Mouse (Mus musculus): ENCODE measurements at regions not wholly inside any gene's neighbourhood (a gene's known extent, or its start where the extent isn't known, plus 50 kb on each side); places are given as distances from the start of the nearest gene placed in this dataset.

- DNase-seq (ENCODE audit: low spot score in 2 of 2), result peak; percentile 13 to 18
Observed at GRCm38 (mm10) chr4:48871105-48871504, 188.0 kb upstream of the Plppr1 start.

DNA sequence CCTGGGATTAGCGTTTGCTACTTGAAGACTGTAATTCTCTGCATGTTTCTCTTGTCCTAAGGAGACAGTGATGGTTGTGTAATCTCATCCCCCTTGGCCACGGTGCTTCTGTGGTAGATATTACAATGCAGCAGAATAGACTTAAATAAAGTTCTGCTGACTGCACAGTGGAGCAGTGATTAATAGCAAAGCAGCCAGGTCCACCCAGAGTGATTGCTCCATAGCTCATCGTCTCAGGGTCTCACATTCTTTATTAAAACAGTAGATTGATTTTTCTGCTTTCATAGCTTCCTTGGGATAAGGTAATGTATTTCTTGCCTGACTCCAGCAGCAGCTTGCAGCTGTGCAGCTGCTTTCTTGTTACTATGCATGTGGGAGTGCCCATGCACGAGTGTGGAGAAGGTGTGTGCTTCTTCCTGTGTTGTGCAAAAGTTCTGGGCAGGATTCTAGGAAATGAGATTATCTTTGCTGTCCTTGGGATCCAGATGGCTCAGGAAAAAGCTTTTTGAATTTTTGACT is 169.9 kb upstream of the Plppr1 start:
- no peak for DNase-seq (ENCODE audit: low spot score in 2 of 2)

DNA sequence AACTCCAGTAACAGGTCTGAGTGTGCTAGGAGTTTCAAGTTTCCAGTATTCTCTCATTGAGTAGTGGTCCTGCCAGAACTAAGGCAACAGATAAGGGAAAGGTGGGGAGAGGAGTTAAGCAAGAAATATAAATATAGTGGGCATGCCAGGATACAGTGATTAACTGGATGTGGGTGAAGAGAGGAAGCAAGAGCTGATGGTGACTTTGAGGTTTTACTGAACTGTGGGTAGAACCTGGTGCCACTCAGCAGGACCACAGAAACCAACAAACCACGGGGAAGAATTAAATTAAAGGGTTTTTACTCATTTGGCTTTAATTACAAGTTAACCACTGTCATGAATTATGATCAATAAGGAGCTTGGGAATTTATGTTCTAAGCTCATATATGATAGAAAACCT is 154.5 kb upstream of the Plppr1 start:
- DNase-seq (ENCODE audit: low spot score in 2 of 2), result no peak

- no peak for DNase-seq (ENCODE audit: low spot score in 2 of 2)
Observed at GRCm38 (mm10) chr4:48905196-48905867, 153.7 kb upstream of the Plppr1 start.

DNA sequence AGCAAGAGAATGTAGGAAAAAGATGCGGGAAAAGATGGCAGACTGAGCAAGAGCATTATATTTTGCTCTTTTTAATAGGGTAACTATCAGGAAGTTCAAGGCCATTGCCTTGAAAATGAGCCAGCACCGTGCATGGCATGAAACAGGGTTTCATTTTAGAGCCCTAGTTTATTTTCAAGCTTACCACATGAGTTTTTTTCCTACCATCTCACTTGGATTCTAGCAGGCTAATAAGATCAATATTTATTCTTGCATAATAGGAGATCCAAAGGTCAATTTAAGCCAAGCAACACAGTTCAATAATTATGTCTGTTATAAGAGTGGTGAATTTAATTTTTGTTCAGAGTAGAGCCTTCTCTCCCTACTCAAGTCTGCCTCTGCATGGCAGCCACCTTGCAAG is 149.9 kb upstream of the Plppr1 start:
- DNase-seq (ENCODE audit: low spot score in 2 of 2), result no peak

DNA sequence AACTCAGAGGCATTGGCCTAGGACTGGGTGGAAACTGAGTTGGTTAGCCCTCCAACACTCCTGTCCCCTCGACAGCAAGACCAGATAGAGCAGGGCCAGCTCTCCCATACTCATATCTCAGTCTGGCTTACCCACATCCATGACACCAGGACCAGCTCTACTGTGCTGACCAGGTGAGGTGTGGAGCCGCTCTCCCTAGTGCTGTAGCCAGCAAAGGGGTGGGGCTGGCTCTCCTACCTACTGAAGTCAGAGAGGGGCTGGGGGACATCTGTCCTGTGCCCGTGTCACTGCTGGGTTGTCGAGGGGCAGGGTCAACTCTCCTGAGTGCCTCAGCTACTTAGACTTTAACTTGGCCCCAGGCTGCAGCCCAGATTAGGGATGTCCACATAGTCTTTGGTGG is 145.8 kb upstream of the Plppr1 start:
- no peak for DNase-seq (ENCODE audit: low spot score in 2 of 2)

DNA sequence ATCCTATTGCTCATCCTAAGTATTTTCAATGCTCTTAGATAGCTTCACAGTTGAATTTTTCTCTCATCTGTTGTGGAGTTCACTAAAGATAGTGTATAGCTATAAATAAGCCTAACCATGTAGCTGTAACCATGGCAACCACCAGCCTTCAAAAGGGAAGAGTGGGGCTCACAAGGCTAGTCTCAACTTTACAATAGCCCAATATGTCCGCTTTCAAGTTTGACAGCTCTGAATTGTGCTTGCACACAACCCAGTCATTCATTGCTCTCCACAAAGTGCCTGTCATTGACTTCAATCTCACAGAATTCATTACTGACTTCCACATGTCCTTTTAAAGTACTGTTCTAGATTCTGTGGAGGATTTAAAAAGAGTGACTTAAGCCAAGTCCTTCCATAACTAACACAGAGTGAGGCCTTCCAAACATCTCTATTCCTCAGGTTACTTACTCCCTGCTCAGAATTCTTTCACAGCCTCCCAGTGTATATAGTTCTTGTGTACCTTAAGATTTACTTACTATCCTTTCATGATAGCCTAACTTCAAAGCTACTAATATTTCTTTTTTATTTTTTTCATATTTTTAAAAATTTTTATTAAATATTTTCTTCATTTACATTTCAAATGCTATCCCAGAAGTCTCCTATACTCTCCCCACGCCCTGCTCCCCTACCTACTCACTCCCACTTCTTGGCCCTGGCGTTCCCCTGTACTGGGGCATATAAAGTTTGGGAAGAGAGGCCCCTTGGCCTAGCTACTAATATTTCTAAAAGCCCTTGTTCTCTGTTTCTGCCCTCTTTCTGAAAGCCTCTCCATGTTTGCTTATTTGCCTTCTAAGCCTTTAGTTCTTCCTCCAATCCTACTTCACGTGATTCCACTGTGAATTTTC is 134.3 kb upstream of the Plppr1 start:
- peak; percentile 26 to 40 for DNase-seq (ENCODE audit: low spot score in 2 of 2)

- no peak for DNase-seq (ENCODE audit: low spot score in 2 of 2)
Observed at GRCm38 (mm10) chr4:48938420-48938819, 120.7 kb upstream of the Plppr1 start.

- no peak for DNase-seq (ENCODE audit: low spot score in 2 of 2)
Observed at GRCm38 (mm10) chr4:48938892-48939291, 120.2 kb upstream of the Plppr1 start.

GRCm38 (mm10) chr4:48945266-48945818 is 113.7 kb upstream of the Plppr1 start:
- DNase-seq (ENCODE audit: low spot score in 2 of 2), result no peak

GRCm38 (mm10) chr4:48952965-48953364 is 106.1 kb upstream of the Plppr1 start:
- DNase-seq (ENCODE audit: low spot score in 2 of 2), result no peak

DNA sequence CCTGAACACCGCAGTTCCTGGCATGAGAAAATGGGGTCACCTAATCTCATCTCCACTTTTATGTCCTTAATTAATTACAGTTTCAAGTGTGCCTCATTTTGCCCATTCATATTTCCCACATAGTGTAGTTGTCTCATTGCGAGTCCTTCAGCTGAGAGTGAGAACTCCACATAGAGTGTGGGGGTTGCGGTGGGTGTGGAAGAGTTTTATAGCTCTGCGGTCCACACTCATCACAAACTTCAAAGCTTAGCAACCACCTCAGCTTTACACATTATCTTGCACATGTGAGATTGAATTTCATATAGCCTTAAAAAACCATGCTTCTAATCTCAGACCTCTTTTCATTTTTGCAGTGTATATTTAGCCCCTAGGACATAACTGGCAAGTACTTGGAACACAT is 83.3 kb upstream of the Plppr1 start:
- DNase-seq (ENCODE audit: low spot score in 2 of 2), result no peak

- DNase-seq (ENCODE audit: low spot score in 2 of 2), result no peak
Observed at GRCm38 (mm10) chr4:48992021-48992420, 67.1 kb upstream of the Plppr1 start.

Measured in layer of hippocampus, adult 8-10 months (tissue).